Mouse (Mus musculus) limb, embryonic 15.5 days (tissue): ENCODE data around the gene Tmprss6. TPM values are rescaled to one million over a fixed set of nuclear protein-coding genes. Genes with fewer than 3 reads are reported as not detected.

ENCODE experiments used
- ATAC-seq: fragments of 200-750 bp; cut with Nextera tagmentation; 2 replicates; pipeline ENCODE4 v1.8.0; 2017; ENCODE audit warnings: low read depth, moderate TSS enrichment; ENCODE audit not compliant: insufficient number of reproducible peaks, low FRiP score, low TSS enrichment
- H3K27ac ChIP-seq: fragments of 300-500 bp; sonication (generic); 2 replicates; pipeline ENCODE4 v1.5.1; 2015; ENCODE audit warnings: moderate library complexity, mild to moderate bottlenecking, inconsistent platforms
- H3K27me3 ChIP-seq: fragments of 300-500 bp; sonication (generic); 2 replicates; pipeline ENCODE4 v1.6.1; 2015; ENCODE audit warnings: inconsistent platforms
- H3K36me3 ChIP-seq: fragments of 300-500 bp; sonication (generic); 2 replicates; pipeline ENCODE4 v1.6.1; 2015; ENCODE audit warnings: inconsistent platforms
- H3K4me1 ChIP-seq: fragments of 300-500 bp; sonication (generic); 2 replicates; pipeline ENCODE4 v1.6.1; 2015; ENCODE audit warnings: inconsistent platforms
- H3K4me2 ChIP-seq: fragments of 300-500 bp; sonication (generic); 2 replicates; pipeline ENCODE4 v1.6.1; 2015; ENCODE audit warnings: mild to moderate bottlenecking, inconsistent platforms
- H3K4me3 ChIP-seq: fragments of 300-500 bp; sonication (generic); 2 replicates; pipeline ENCODE4 v1.5.1; 2015; ENCODE audit warnings: mild to moderate bottlenecking, inconsistent platforms
- H3K9ac ChIP-seq: fragments of 300-500 bp; sonication (generic); 2 replicates; pipeline ENCODE4 v1.6.1; 2015; ENCODE audit warnings: inconsistent platforms
- H3K9me3 ChIP-seq: fragments of 300-500 bp; sonication (generic); 2 replicates; pipeline ENCODE4 v1.6.1; 2016; ENCODE audit warnings: inconsistent platforms
- WGBS: fragments of 180-500 bp; shearing (Covaris S2); methylation state at CpG from one replicate; pipeline ENCODE4 v1.1.7; 2015; 5-methylcytosine and 5-hydroxymethylcytosine counted together
- polyA plus RNA-seq: library from polyadenylated mRNA; unstranded; fragments of >200 nt; fragmentation: Nextera tagmentation; extraction: Ambion mirVana; gene quantifications from 2 replicates; pipeline ENCODE4 v1.2.1, GENCODE M21; 2015

Gene Tmprss6
- polyA plus RNA-seq, 1 experiment from 2014 or later = 0.24 TPM

GRCm38 (mm10) chr15:78406293-78406934, 62.0 kb downstream of the Tmprss6 start, which contains the start of gene Mpst:
Gene Mpst (plus strand): TSS chr15:78406416.
- peaks cover 40% of the 10 kb centered on the region for H3K27me3 ChIP-seq
- ATAC-seq = peak; percentile 84
- under 1% methylated on average over 40 of the region's 40 CpGs for WGBS
- peaks cover 61% of the 10 kb centered on the region for H3K4me1 ChIP-seq
- H3K36me3 ChIP-seq = no peaks in the 10 kb centered on the region
- peak within 1 kb of the TSS; percentile 63 for H3K4me3 ChIP-seq
- H3K4me2 ChIP-seq = peak within 1 kb of the TSS; percentile 91
- peak within 1 kb of the TSS; percentile 93 for H3K27ac ChIP-seq
- H3K9ac ChIP-seq = peak within 1 kb of the TSS; percentile 57
- no peaks in the 10 kb centered on the region for H3K9me3 ChIP-seq

- 3% methylated on average over 34 of the region's 34 CpGs for WGBS
- Histone ChIP-seq H3K36me3 (no peaks in the 10 kb centered on the region), H3K9me3 (no peaks in the 10 kb centered on the region), H3K4me2 (peak within 1 kb of the TSS; percentile 91), H3K4me3 (peak within 1 kb of the TSS; percentile 63), H3K4me1 (peaks cover 62% of the 10 kb centered on the region), H3K27ac (peak within 1 kb of the TSS; percentile 93), H3K27me3 (peaks cover 32% of the 10 kb centered on the region), H3K9ac (peak within 1 kb of the TSS; percentile 57)
- peak; percentile 71 for ATAC-seq
Observed at GRCm38 (mm10) chr15:78405517-78406211, 62.8 kb downstream of the Tmprss6 start, which contains the start of gene Tst. Gene Tst (minus strand): TSS chr15:78405907.

GRCm38 (mm10) chr15:78405098-78405497, 63.3 kb downstream of the Tmprss6 start:
- H3K27me3 ChIP-seq = peaks cover 27% of the 10 kb centered on the region
- no peak overlapping the region for H3K27ac ChIP-seq
- ATAC-seq = no peak
- WGBS = 55% methylated on average over 11 of the region's 11 CpGs
- H3K9me3 ChIP-seq = no peaks in the 10 kb centered on the region
- peak overlapping the region; percentile 63 for H3K4me3 ChIP-seq
- H3K4me1 ChIP-seq = peaks cover 58% of the 10 kb centered on the region
- H3K36me3 ChIP-seq = no peaks in the 10 kb centered on the region
- no peak overlapping the region; the same call in 1 of the 2 replicates for H3K9ac ChIP-seq
- H3K4me2 ChIP-seq = peak overlapping the region; percentile 91

GRCm38 (mm10) chr15:78403896-78404295, 64.5 kb downstream of the Tmprss6 start:
- Histone ChIP-seq H3K4me2 (no peak overlapping the region), H3K9me3 (no peaks in the 10 kb centered on the region), H3K9ac (no peak overlapping the region), H3K4me3 (no peak overlapping the region), H3K27ac (peak overlapping the region; percentile 34; the same call in 1 of the 2 replicates), H3K36me3 (no peaks in the 10 kb centered on the region), H3K27me3 (peaks cover 15% of the 10 kb centered on the region), H3K4me1 (peaks cover 52% of the 10 kb centered on the region)
- no peak for ATAC-seq
- 40% methylated on average over 1 of the region's 1 CpGs for WGBS

- H3K27ac ChIP-seq = no peak overlapping the region
- H3K9ac ChIP-seq = no peak overlapping the region
- H3K4me1 ChIP-seq = peaks cover 52% of the 10 kb centered on the region
- peaks cover 9% of the 10 kb centered on the region; the same call in 1 of the 2 replicates for H3K27me3 ChIP-seq
- no peaks in the 10 kb centered on the region for H3K9me3 ChIP-seq
- no peak overlapping the region for H3K4me3 ChIP-seq
- no peak for ATAC-seq
- H3K36me3 ChIP-seq = no peaks in the 10 kb centered on the region
- 67% methylated on average over 3 of the region's 3 CpGs for WGBS
- H3K4me2 ChIP-seq = no peak overlapping the region
Observed at GRCm38 (mm10) chr15:78403301-78403741, 65.1 kb downstream of the Tmprss6 start.

GRCm38 (mm10) chr15:78402423-78402822, 66.0 kb downstream of the Tmprss6 start:
- no peak for ATAC-seq
- peaks cover 52% of the 10 kb centered on the region for H3K4me1 ChIP-seq
- H3K27ac ChIP-seq = no peak overlapping the region

GRCm38 (mm10) chr15:78401921-78402320, 66.5 kb downstream of the Tmprss6 start:
- no peaks in the 10 kb centered on the region for H3K27me3 ChIP-seq
- H3K9me3 ChIP-seq = no peaks in the 10 kb centered on the region
- 47% methylated on average over 4 of the region's 4 CpGs for WGBS
- no peak overlapping the region for H3K9ac ChIP-seq
- no peak overlapping the region for H3K4me3 ChIP-seq
- ATAC-seq = no peak
- peaks cover 49% of the 10 kb centered on the region for H3K4me1 ChIP-seq
- no peak overlapping the region for H3K27ac ChIP-seq
- H3K4me2 ChIP-seq = no peak overlapping the region
- no peaks in the 10 kb centered on the region for H3K36me3 ChIP-seq

More at GRCm38 (mm10) chr15:78402423-78402822, 66.0 kb downstream of the Tmprss6 start:
- Histone ChIP-seq H3K9ac (no peak overlapping the region), H3K4me3 (no peak overlapping the region), H3K4me2 (no peak overlapping the region), H3K36me3 (no peaks in the 10 kb centered on the region), H3K9me3 (no peaks in the 10 kb centered on the region), H3K27me3 (no peaks in the 10 kb centered on the region)
- WGBS = 62% methylated on average over 7 of the region's 7 CpGs

GRCm38 (mm10) chr15:78401345-78401744, 67.1 kb downstream of the Tmprss6 start:
- ATAC-seq = no peak
- Histone ChIP-seq H3K27ac (0 out of 2 replicates have a peak overlapping the region, but pooled peaks have one; percentile 11), H3K9me3 (no peaks in the 10 kb centered on the region), H3K36me3 (no peaks in the 10 kb centered on the region), H3K27me3 (no peaks in the 10 kb centered on the region), H3K4me2 (no peak overlapping the region), H3K4me1 (peaks cover 46% of the 10 kb centered on the region), H3K9ac (no peak overlapping the region), H3K4me3 (no peak overlapping the region)
- WGBS = 63% methylated on average over 6 of the region's 6 CpGs

- Histone ChIP-seq H3K9me3 (no peaks in the 10 kb centered on the region), H3K27ac (no peak within 1 kb of the TSS), H3K27me3 (no peaks in the 10 kb centered on the region), H3K36me3 (no peaks in the 10 kb centered on the region), H3K9ac (no peak within 1 kb of the TSS), H3K4me2 (no peak within 1 kb of the TSS), H3K4me3 (no peak within 1 kb of the TSS), H3K4me1 (no peaks in the 10 kb centered on the region)
- ATAC-seq = no peak
- WGBS = 83% methylated on average over 8 of the region's 8 CpGs
Observed at GRCm38 (mm10) chr15:78395478-78395962, 72.9 kb downstream of the Tmprss6 start, which contains the start of gene Tex33. Gene Tex33 (minus strand): TSS chr15:78395912.

- Histone ChIP-seq H3K4me3 (no peak overlapping the region), H3K36me3 (no peaks in the 10 kb centered on the region), H3K27me3 (no peaks in the 10 kb centered on the region), H3K4me1 (no peaks in the 10 kb centered on the region), H3K4me2 (no peak overlapping the region), H3K9me3 (no peaks in the 10 kb centered on the region), H3K9ac (no peak overlapping the region), H3K27ac (no peak overlapping the region)
- WGBS = 86% methylated on average over 3 of the region's 3 CpGs
- ATAC-seq = no peak
Observed at GRCm38 (mm10) chr15:78390855-78391254, 77.6 kb downstream of the Tmprss6 start.
